Mouse (Mus musculus): ENCODE measurements around the gene Pelo.

GRCm38 (mm10) chr13:115091511-115091910, 1.5 kb upstream of the Pelo start:
- TF ChIP-seq CTCF (IDR thresholded peaks at IDR 0.05; ENCODE audit: control insufficient read depth, insufficient read depth, low read length) (no peak), POLR2A (IDR thresholded peaks at IDR 0.05; ENCODE audit: borderline replicate concordance, control insufficient read depth, low read depth, low read length) (no peak)
